ENCODE assay signal across 22 mouse cellular contexts in the genomic region with DNA sequence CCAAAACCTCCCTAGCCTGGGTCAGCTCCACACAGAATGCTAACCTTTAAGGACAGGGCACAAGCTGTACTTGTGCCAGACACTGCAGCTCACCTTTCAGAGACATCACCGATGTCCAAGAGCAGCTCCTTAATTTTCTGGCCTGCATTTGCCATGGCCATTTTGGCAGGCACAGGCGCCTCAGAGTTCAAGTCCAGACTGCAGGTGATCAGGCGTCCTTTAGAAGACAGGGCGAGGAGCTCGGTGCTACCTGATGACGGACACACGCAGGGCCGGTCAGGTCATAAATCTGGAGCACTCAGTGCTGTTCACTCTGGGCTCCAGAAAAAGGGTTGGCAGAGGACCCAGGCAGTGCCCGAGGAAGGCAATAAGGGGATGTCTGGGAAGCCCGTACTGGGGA. TPM values are rescaled to one million over a fixed set of nuclear protein-coding genes. Genes with fewer than 3 reads are reported as not detected.
DNase-seq lines count a peak whose midpoint lies in the region; TF ChIP-seq lines count a peak whose summit lies in the region.
"Had no signal": no experiment of that assay in that cellular context is flagged by ENCODE, and none has a peak within 500 bp of the region (broad histone marks: within the 10 kb centered on the region; RNA-seq: fewer than 3 reads in every experiment).

No protein-coding gene starts in this region.

- intact Hi-C loops in gastrocnemius, adult 2 months (cut with DNase I), result no loop called here

- TF ChIP-seq CTCF in gastrocnemius, adult 2 months (IDR thresholded peaks at IDR 0.05), result no peak

- no peaks in the 10 kb centered on the region for H3K9me3 ChIP-seq in heart, embryonic 10.5 days
- H3K9me3 ChIP-seq: embryonic facial prominence, embryonic 10.5 days; embryonic facial prominence, embryonic 12.5 days; forebrain, embryonic 13.5 days; forebrain, embryonic 15.5 days; G1E had no signal

- peaks cover 77% of the 10 kb centered on the region for H3K36me3 ChIP-seq in heart, embryonic 10.5 days

- no peak overlapping the region for H3K4me3 ChIP-seq in gastrocnemius, adult 2 months
- H3K4me3 ChIP-seq in heart, embryonic 10.5 days, result no peak overlapping the region
- H3K4me3 ChIP-seq: embryonic facial prominence, embryonic 10.5 days; embryonic facial prominence, embryonic 12.5 days; forebrain, embryonic 13.5 days; forebrain, embryonic 15.5 days had no signal

- no peaks in the 10 kb centered on the region for H3K27me3 ChIP-seq in heart, embryonic 10.5 days (ENCODE audit: insufficient read depth, poor library complexity, severe bottlenecking)
- H3K27me3 ChIP-seq: CH12.LX; embryonic facial prominence, embryonic 12.5 days; forebrain, embryonic 13.5 days; forebrain, embryonic 15.5 days; Patski had no signal

- WGBS in heart, embryonic 10.5 days, result 90% methylated on average over 10 of the region's 10 CpGs

- H3K4me1 ChIP-seq in heart, embryonic 10.5 days, result peaks cover 31% of the 10 kb centered on the region

- peak overlapping the region; percentile 78 for H3K27ac ChIP-seq in gastrocnemius, adult 2 months
- no peak overlapping the region for H3K27ac ChIP-seq in heart, embryonic 10.5 days
- H3K27ac ChIP-seq: embryonic facial prominence, embryonic 10.5 days; embryonic facial prominence, embryonic 12.5 days; forebrain, embryonic 13.5 days; forebrain, embryonic 15.5 days had no signal

- peak; percentile 67 for DNase-seq in gastrocnemius, adult 2 months
- no peak for DNase-seq in gastrocnemius, adult 8-10 months (ENCODE audit: low spot score in 2 of 2)
- peak; percentile 91 for DNase-seq in heart, adult 11 months
- DNase-seq in heart, embryonic 10.5 days (ENCODE audit: low spot score), result no peak
- peak; percentile 5 for DNase-seq in right cerebral cortex, postnatal 14 days
- no peak for DNase-seq in right cerebral cortex, postnatal 10 days (ENCODE audit: low spot score in 2 of 2)
- DNase-seq: adrenal gland, adult 8-10 months; adrenal gland, postnatal 14 days; adrenal gland, postnatal 36 days; B cell, adult 2 months; cerebellum, adult 11-12 months; cerebellum, adult 2 months; cerebellum, adult 9-10 months; cerebellum, postnatal 10 days; cerebellum, postnatal 25 days had no signal

RNA-seq across cellular contexts. Expression of gene Faap100, which starts 3.2 kb away (rescaled TPM):
- 10 to 100 TPM; 18.5 to 18.8 TPM for total RNA-seq in gastrocnemius, adult 2 months (2021)
- total RNA-seq in gastrocnemius, adult 8-10 months (2022), result 10 to 100 TPM; 11.5 to 13.5 (median 13.3) TPM
- 32.5 and 35.9 TPM in 2 replicates for polyA plus RNA-seq in heart, embryonic 10.5 days (2016; fragmentation: Nextera tagmentation; extraction: Ambion mirVana)

RNA-seq across cellular contexts. Expression of gene Fscn2, which starts 14.0 kb away (rescaled TPM):
- total RNA-seq in gastrocnemius, adult 2 months (2021), result under 1 TPM in 1 of 2 experiments, not detected in 1; 0.87 TPM
- total RNA-seq in gastrocnemius, adult 8-10 months (2022), result under 1 TPM in 3 of 4 experiments, not detected in 1; 0.21 to 0.54 (median 0.29) TPM
- polyA plus RNA-seq in heart, embryonic 10.5 days (2016; fragmentation: Nextera tagmentation; extraction: Ambion mirVana), result 0.25 and 0.49 TPM in 2 replicates
- total RNA-seq: CH12.LX had no signal
- polyA plus RNA-seq: cerebellum, adult 2 months; G1E had no signal

RNA-seq across cellular contexts. Expression of gene Actg1, which starts 27.0 kb away (rescaled TPM):
- 100 to 1,000 TPM; 201 to 262 TPM for total RNA-seq in gastrocnemius, adult 2 months (2021)
- 100 to 1,000 TPM; 131 to 185 (median 162) TPM for total RNA-seq in gastrocnemius, adult 8-10 months (2022)
- polyA plus RNA-seq in heart, embryonic 10.5 days (2016; fragmentation: Nextera tagmentation; extraction: Ambion mirVana), result 1,513 and 2,033 TPM in 2 replicates

Comparison
In these comparisons a context has a peak if more than half of its experiments do, and no peak if none do; other contexts are left out.
1. DNase-seq: peak in gastrocnemius, adult 2 months (single experiment), heart, adult 11 months (single experiment) and right cerebral cortex, postnatal 14 days (single experiment); none in gastrocnemius, adult 8-10 months (0 of 2), heart, embryonic 10.5 days (single experiment) and right cerebral cortex, postnatal 10 days (0 of 2).